Mouse (Mus musculus): ENCODE measurements around the gene Nek6.

DNA sequence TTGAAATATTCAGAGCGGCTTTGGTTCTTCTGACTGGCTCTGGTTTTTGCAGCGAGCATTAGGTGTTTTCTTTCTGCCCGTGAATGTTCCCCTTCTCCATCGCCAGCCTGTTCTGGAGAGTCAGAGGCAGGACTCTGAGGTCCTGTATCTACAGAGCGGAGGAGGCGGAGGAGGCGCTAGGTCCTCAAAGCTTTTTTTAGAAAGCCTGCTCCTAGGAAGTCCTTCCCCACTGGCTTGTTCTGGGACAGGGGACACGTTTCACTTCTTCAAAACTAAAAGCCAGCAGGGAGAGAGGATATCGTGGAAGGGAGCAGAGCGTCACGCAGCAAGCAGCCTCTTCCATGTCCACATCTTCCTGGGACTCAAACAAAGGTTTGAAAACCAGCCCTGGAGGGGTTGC is 26.9 kb upstream of the Nek6 start:
- no peak for TF ChIP-seq POLR2A (IDR thresholded peaks at IDR 0.05; ENCODE audit: insufficient read depth, low read depth, low read length)
- no peak for TF ChIP-seq CTCF (IDR thresholded peaks at IDR 0.05; ENCODE audit: insufficient read depth, low read depth, low read length)
